In genomic region chr1:157290173-157290572, GRCm38 (mm10) we compare ENCODE assay signal across 22 mouse cellular contexts.
"Had no signal": no experiment of that assay in that cellular context is flagged by ENCODE, and none has a peak within 500 bp of the region (broad histone marks: within the 10 kb centered on the region; RNA-seq: fewer than 3 reads in every experiment).

No protein-coding gene starts in this region.

- H3K4me2 ChIP-seq: heart, embryonic 12.5 days; hindbrain, embryonic 13.5 days; hindbrain, embryonic 15.5 days; limb, embryonic 12.5 days had no signal

- H3K4me3 ChIP-seq: gastrocnemius, adult 2 months; heart, embryonic 10.5 days; heart, embryonic 12.5 days; hindbrain, embryonic 10.5 days; hindbrain, embryonic 13.5 days; hindbrain, embryonic 15.5 days; layer of hippocampus, adult 2 months; left cerebral cortex, adult 2 months; limb, embryonic 10.5 days; limb, embryonic 12.5 days had no signal

- H3K27me3 ChIP-seq: heart, embryonic 12.5 days; hindbrain, embryonic 13.5 days; hindbrain, embryonic 15.5 days; limb, embryonic 12.5 days had no signal

- H3K9me3 ChIP-seq: heart, embryonic 10.5 days; heart, embryonic 12.5 days; hindbrain, embryonic 10.5 days; hindbrain, embryonic 13.5 days; hindbrain, embryonic 15.5 days; limb, embryonic 10.5 days; limb, embryonic 12.5 days had no signal

- DNase-seq: gastrocnemius, adult 2 months; gastrocnemius, postnatal 10 days; gastrocnemius, postnatal 25 days; heart, adult 18-20 months; heart, postnatal 10 days; heart, postnatal 4 days; kidney, adult 18-20 months; kidney, adult 8-10 months; kidney, postnatal 10 days; kidney, postnatal 25 days; kidney, postnatal 4 days had no signal

- H3K4me1 ChIP-seq: heart, embryonic 10.5 days; hindbrain, embryonic 10.5 days; hindbrain, embryonic 13.5 days; hindbrain, embryonic 15.5 days; limb, embryonic 10.5 days; limb, embryonic 12.5 days had no signal

- H3K9ac ChIP-seq: heart, embryonic 12.5 days; hindbrain, embryonic 13.5 days; hindbrain, embryonic 15.5 days; limb, embryonic 12.5 days had no signal

- ATAC-seq: hindbrain, postnatal 0 days; intestine, postnatal 0 days had no signal

- H3K27ac ChIP-seq: gastrocnemius, adult 2 months; heart, embryonic 10.5 days; hindbrain, embryonic 10.5 days; hindbrain, embryonic 13.5 days; hindbrain, embryonic 15.5 days; hindbrain, postnatal 0 days; layer of hippocampus, adult 2 months; left cerebral cortex, adult 2 months; limb, embryonic 10.5 days; limb, embryonic 12.5 days had no signal

- H3K36me3 ChIP-seq: heart, embryonic 10.5 days; heart, embryonic 12.5 days; hindbrain, embryonic 10.5 days; hindbrain, embryonic 13.5 days; hindbrain, embryonic 15.5 days; limb, embryonic 10.5 days; limb, embryonic 12.5 days had no signal
